9 mouse cellular contexts compared by ENCODE assay signal in the genomic region with DNA sequence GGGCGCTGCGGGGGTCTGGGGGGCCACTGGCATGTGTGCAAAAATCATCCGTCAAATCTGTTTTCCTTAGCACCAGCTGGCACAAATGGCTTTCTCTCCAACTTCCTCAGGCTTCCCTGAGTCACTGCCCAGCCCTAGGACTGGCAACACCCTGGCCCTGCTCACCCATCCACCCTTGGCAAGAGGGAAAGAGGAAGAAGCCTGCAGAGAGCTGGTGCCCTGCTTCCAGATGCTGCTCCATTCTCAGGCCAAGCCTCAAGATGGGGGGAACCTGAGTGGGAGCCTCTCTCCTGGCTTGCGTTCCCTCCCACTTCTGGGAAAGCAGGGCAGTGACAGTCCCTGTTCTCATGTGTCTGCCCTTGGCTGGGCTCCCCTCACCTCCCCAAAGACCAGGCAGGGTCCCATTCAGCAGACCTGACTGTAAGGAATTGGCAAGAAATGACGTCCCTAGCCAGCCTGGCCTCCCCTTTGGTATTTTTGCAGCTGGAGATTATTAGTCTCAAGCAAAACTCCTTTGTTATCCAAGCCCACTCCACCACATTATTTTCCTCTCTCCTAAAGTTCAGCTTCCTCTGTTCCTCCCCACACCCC. TPM values are rescaled to one million over a fixed set of nuclear protein-coding genes. Genes with fewer than 3 reads are reported as not detected.
DNase-seq lines count a peak whose midpoint lies in the region; ATAC-seq lines count a peak whose summit lies in the region.
"Had no signal": no experiment of that assay in that cellular context is flagged by ENCODE, and none has a peak within 500 bp of the region (broad histone marks: within the 10 kb centered on the region; RNA-seq: fewer than 3 reads in every experiment).

No protein-coding gene starts in this region.

- DNase-seq in layer of hippocampus, adult 11-12 months (ENCODE audit: low spot score), result peak; percentile 48
- no peak for DNase-seq in layer of hippocampus, adult 8-10 months (ENCODE audit: low spot score in 2 of 2)
- DNase-seq in cerebellum, adult 11 months, result peak; percentile 70
- no peak for DNase-seq in embryo, embryonic 10.5 days (ENCODE audit: low spot score)
- no peak for DNase-seq in urinary bladder, postnatal 4 days (ENCODE audit: low spot score in 2 of 2)

- H3K27ac ChIP-seq in forebrain, embryonic 15.5 days (replicated peaks), result peak overlapping the region; percentile 27; the same call in 1 of the 2 replicates
- peak overlapping the region; percentile 89 for H3K27ac ChIP-seq in limb, embryonic 15.5 days
- H3K27ac ChIP-seq: liver, embryonic 14.5 days had no signal

- no peaks in the 10 kb centered on the region for H3K9me3 ChIP-seq in forebrain, embryonic 15.5 days
- H3K9me3 ChIP-seq in limb, embryonic 15.5 days, result no peaks in the 10 kb centered on the region

- peaks cover 16% of the 10 kb centered on the region for H3K4me1 ChIP-seq in forebrain, embryonic 15.5 days
- peaks cover 62% of the 10 kb centered on the region for H3K4me1 ChIP-seq in limb, embryonic 15.5 days

- H3K4me2 ChIP-seq in forebrain, embryonic 15.5 days (replicated peaks), result no peak overlapping the region
- H3K4me2 ChIP-seq in limb, embryonic 15.5 days, result no peak overlapping the region

- H3K36me3 ChIP-seq in forebrain, embryonic 15.5 days, result peaks cover 64% of the 10 kb centered on the region
- H3K36me3 ChIP-seq in limb, embryonic 15.5 days, result peaks cover 58% of the 10 kb centered on the region

- H3K9ac ChIP-seq in forebrain, embryonic 15.5 days (replicated peaks), result no peak overlapping the region
- H3K9ac ChIP-seq in limb, embryonic 15.5 days, result no peak overlapping the region
- H3K9ac ChIP-seq: liver, embryonic 14.5 days had no signal

- no peak for ATAC-seq in forebrain, embryonic 15.5 days (replicated peaks)
- ATAC-seq in limb, embryonic 15.5 days (ENCODE audit: insufficient number of reproducible peaks, low FRiP score, low TSS enrichment, low read depth), result peak; percentile 45; the same call in 1 of the 2 replicates
- ATAC-seq in CD4-positive, CD25-positive, alpha-beta regulatory T cell, adult 4 months, result no peak

- no peak overlapping the region for H3K4me3 ChIP-seq in forebrain, embryonic 15.5 days
- H3K4me3 ChIP-seq in limb, embryonic 15.5 days, result no peak overlapping the region

- WGBS in forebrain, embryonic 15.5 days, result 82% methylated on average over 5 of the region's 5 CpGs
- 43% methylated on average over 5 of the region's 5 CpGs for WGBS in limb, embryonic 15.5 days

- no peaks in the 10 kb centered on the region for H3K27me3 ChIP-seq in forebrain, embryonic 15.5 days
- H3K27me3 ChIP-seq in limb, embryonic 15.5 days, result no peaks in the 10 kb centered on the region

RNA-seq across cellular contexts. Expression of gene Lrp1, which starts 23.5 kb away (rescaled TPM):
- 100 to 1,000 TPM; 293 to 333 (median 304) TPM for total RNA-seq in layer of hippocampus, adult 8-10 months (2022)
- 93.1 and 95.7 TPM in 2 replicates for polyA plus RNA-seq in forebrain, embryonic 15.5 days (2015; fragmentation: Nextera tagmentation; extraction: Ambion mirVana)
- polyA plus RNA-seq in limb, embryonic 15.5 days (2015; fragmentation: Nextera tagmentation; extraction: Ambion mirVana), result 146 and 148 TPM in 2 replicates
- under 1 TPM; 0.30 to 0.96 TPM for polyA plus RNA-seq in CD4-positive, CD25-positive, alpha-beta regulatory T cell, adult 4 months (2017; shearing (Covaris generic))

RNA-seq across cellular contexts. Expression of gene Stat6, which starts 45.4 kb away (rescaled TPM):
- 10 to 100 TPM in 3 of 4 experiments, 1 to 10 TPM in 1; 10.0 to 13.6 (median 11.3) TPM for total RNA-seq in layer of hippocampus, adult 8-10 months (2022)
- 3.4 and 3.7 TPM in 2 replicates for polyA plus RNA-seq in forebrain, embryonic 15.5 days (2015; fragmentation: Nextera tagmentation; extraction: Ambion mirVana)
- polyA plus RNA-seq in limb, embryonic 15.5 days (2015; fragmentation: Nextera tagmentation; extraction: Ambion mirVana), result 36.7 and 38.9 TPM in 2 replicates
- 100 to 1,000 TPM; 173 to 320 TPM for polyA plus RNA-seq in CD4-positive, CD25-positive, alpha-beta regulatory T cell, adult 4 months (2017; shearing (Covaris generic))

Comparison
In these comparisons a context has a peak if more than half of its experiments do, and no peak if none do; other contexts are left out.
1. DNase-seq: peak in layer of hippocampus, adult 11-12 months (single experiment) and cerebellum, adult 11 months (single experiment); none in layer of hippocampus, adult 8-10 months (0 of 2), embryo, embryonic 10.5 days (single experiment) and urinary bladder, postnatal 4 days (0 of 2).
2. RNA of gene Lrp1, which starts 23.5 kb away (polyA plus RNA-seq): 146 to 148 TPM in limb, embryonic 15.5 days and 93.1 to 95.7 TPM in forebrain, embryonic 15.5 days; 0.30 to 0.96 TPM in CD4-positive, CD25-positive, alpha-beta regulatory T cell, adult 4 months; every median in the first group is over 10 times any median in the second.